Mouse (Mus musculus) lung, postnatal 14 days (tissue): ENCODE results near the gene Mrpl36.

Experiments
- DNase-seq: peaks from one replicate; pipeline ENCODE4 v3.0.0; 2021

Mrpl36 gene

GRCm38 (mm10) chr13:73327827-73328698 lies at the start of gene Mrpl36, which contains the start of gene Ndufs6:
TSS of gene Mrpl36 (plus strand) at chr13:73328513.
TSS of gene Ndufs6 (minus strand) at chr13:73328542.
- DNase-seq, result peak; percentile 92

GRCm38 (mm10) chr13:73279196-73279595 lies 49.1 kb upstream of the Mrpl36 start:
- DNase-seq, result no peak

- DNase-seq, result no peak
Observed at GRCm38 (mm10) chr13:73282407-73282806, 45.9 kb upstream of the Mrpl36 start.

- no peak for DNase-seq
Observed at GRCm38 (mm10) chr13:73283534-73283933, 44.8 kb upstream of the Mrpl36 start.

GRCm38 (mm10) chr13:73290206-73290605 lies 38.1 kb upstream of the Mrpl36 start:
- DNase-seq, result no peak

- no peak for DNase-seq
Observed at GRCm38 (mm10) chr13:73291102-73291501, 37.2 kb upstream of the Mrpl36 start.

GRCm38 (mm10) chr13:73298717-73299116 lies 29.6 kb upstream of the Mrpl36 start:
- no peak for DNase-seq

GRCm38 (mm10) chr13:73299322-73299721 lies 29.0 kb upstream of the Mrpl36 start:
- DNase-seq, result no peak

- DNase-seq, result no peak
Observed at GRCm38 (mm10) chr13:73304729-73305128, 23.6 kb upstream of the Mrpl36 start.

- no peak for DNase-seq
Observed at GRCm38 (mm10) chr13:73305398-73306084, 22.8 kb upstream of the Mrpl36 start.

- no peak for DNase-seq
Observed at GRCm38 (mm10) chr13:73306085-73306410, 22.3 kb upstream of the Mrpl36 start.

GRCm38 (mm10) chr13:73306430-73306829 lies 21.9 kb upstream of the Mrpl36 start:
- DNase-seq, result no peak

GRCm38 (mm10) chr13:73310183-73310929 lies 18.0 kb upstream of the Mrpl36 start:
- DNase-seq, result peak; percentile 54

- DNase-seq, result no peak
Observed at GRCm38 (mm10) chr13:73320048-73320447, 8.3 kb upstream of the Mrpl36 start.

GRCm38 (mm10) chr13:73322626-73323025 lies 5.7 kb upstream of the Mrpl36 start:
- DNase-seq, result no peak

- DNase-seq, result no peak
Observed at GRCm38 (mm10) chr13:73323406-73323805, 4.9 kb upstream of the Mrpl36 start.

GRCm38 (mm10) chr13:73330844-73331501 lies 2.7 kb downstream of the Mrpl36 start:
- DNase-seq, result peak; percentile 93

GRCm38 (mm10) chr13:73331736-73332135 lies 3.4 kb downstream of the Mrpl36 start:
- no peak for DNase-seq

- DNase-seq, result no peak
Observed at GRCm38 (mm10) chr13:73336753-73337152, 8.4 kb downstream of the Mrpl36 start.

- no peak for DNase-seq
Observed at GRCm38 (mm10) chr13:73345102-73345890, 17.0 kb downstream of the Mrpl36 start.

- no peak for DNase-seq
Observed at GRCm38 (mm10) chr13:73346131-73346530, 17.8 kb downstream of the Mrpl36 start.

GRCm38 (mm10) chr13:73346743-73347142 lies 18.4 kb downstream of the Mrpl36 start:
- DNase-seq, result no peak
